Mouse (Mus musculus) midbrain, postnatal 0 days (tissue): ENCODE data around the gene Fcgrt. TPM values are rescaled to one million over a fixed set of nuclear protein-coding genes. Genes with fewer than 3 reads are reported as not detected.

Experiments
- ATAC-seq: fragments of 200-750 bp; cut with Nextera tagmentation; 2 replicates; pipeline ENCODE4 v1.8.0; 2017; ENCODE audit warnings: moderate number of reproducible peaks, mild to moderate bottlenecking, moderate TSS enrichment, moderate library complexity; ENCODE audit not compliant: low FRiP score
- DNase-seq: peaks from one replicate; pipeline ENCODE4 v3.0.0-alpha.2; 2015; ENCODE audit warnings: low spot score
- H3K27ac ChIP-seq: fragments of 300-500 bp; sonication (generic); 2 replicates; pipeline ENCODE4 v1.5.1; 2014; ENCODE audit warnings: low read depth, mild to moderate bottlenecking, low read length, mixed read lengths
- H3K27me3 ChIP-seq: fragments of 300-500 bp; sonication (generic); 2 replicates; pipeline ENCODE4 v1.6.1; 2014; ENCODE audit warnings: low read length, control low read depth, mixed read lengths; ENCODE audit not compliant: insufficient read depth
- H3K36me3 ChIP-seq: fragments of 300-500 bp; sonication (generic); 2 replicates; pipeline ENCODE4 v1.6.1; 2014; ENCODE audit warnings: low read length, control low read depth, mixed read lengths; ENCODE audit not compliant: insufficient read depth
- H3K4me1 ChIP-seq: fragments of 300-500 bp; sonication (generic); 2 replicates; pipeline ENCODE4 v1.6.1; 2014; ENCODE audit warnings: mild to moderate bottlenecking, control low read depth, antibody characterized with exemption, low read length, mixed read lengths; ENCODE audit not compliant: insufficient read depth
- H3K4me2 ChIP-seq: fragments of 300-500 bp; sonication (generic); 2 replicates; pipeline ENCODE4 v1.6.1; 2014; ENCODE audit warnings: low read depth, mild to moderate bottlenecking, low read length, mixed read lengths; ENCODE audit not compliant: poor library complexity, severe bottlenecking
- H3K4me3 ChIP-seq: fragments of 300-500 bp; sonication (generic); 2 replicates; pipeline ENCODE4 v1.5.1; 2014; ENCODE audit warnings: low read depth, mild to moderate bottlenecking, low read length, moderate library complexity
- H3K9ac ChIP-seq: fragments of 300-500 bp; sonication (generic); replicated peaks from 2 replicates; pipeline ENCODE4 v1.6.1; 2014; ENCODE audit warnings: mild to moderate bottlenecking, low read length, moderate library complexity, mixed read lengths; ENCODE audit not compliant: poor library complexity, severe bottlenecking
- H3K9me3 ChIP-seq: fragments of 300-500 bp; sonication (generic); 2 replicates; pipeline ENCODE4 v1.6.1; 2016; ENCODE audit warnings: low read length, control low read depth
- CTCF ChIP-seq: IDR thresholded peaks from 2 replicates; pipeline ENCODE4 v1.5.1; 2016; ENCODE audit warnings: antibody characterized with exemption, mild to moderate bottlenecking
- WGBS: fragments of 180-500 bp; shearing (Covaris S2); extraction: QIAGEN DNeasy Blood & Tissue Kit; methylation state at CpG from one replicate; pipeline ENCODE4 v1.1.7; 2014; 5-methylcytosine and 5-hydroxymethylcytosine counted together
- polyA plus RNA-seq: library from polyadenylated mRNA; unstranded; fragments of >200 nt; fragmentation: Nextera tagmentation; extraction: Ambion mirVana; gene quantifications from 2 replicates; pipeline ENCODE4 v1.2.1, GENCODE M21; 2015
- total RNA-seq: library from RNA; depleted of rRNA; stranded (reverse); fragments of >200 nt; gene quantifications from 2 replicates; pipeline ENCODE4 v1.2.3, GENCODE M21; 2014

Fcgrt gene
- total and polyA plus RNA-seq, 2 experiments from 2014 or later, result 30.5 to 36.4 TPM

- Histone ChIP-seq H3K4me2 (no peak overlapping the region), H3K36me3 (peaks cover 41% of the 10 kb centered on the region), H3K4me3 (no peak overlapping the region), H3K27me3 (no peaks in the 10 kb centered on the region), H3K9me3 (no peaks in the 10 kb centered on the region), H3K9ac (no peak overlapping the region), H3K27ac (peak overlapping the region; percentile 73; the same call in 1 of the 2 replicates), H3K4me1 (peaks cover 9% of the 10 kb centered on the region)
- 24% methylated on average over 7 of the region's 7 CpGs for WGBS
- ATAC-seq (no peak), DNase-seq (peak; percentile 53)
- TF ChIP-seq CTCF, result peak; percentile 60; the same call in 1 of the 2 replicates
These were observed 21.5 kb upstream of the Fcgrt start for GRCm38 (mm10) chr7:45125144-45125600.

- H3K27ac ChIP-seq, result peak within 1 kb of the TSS; percentile 92
- H3K4me2 ChIP-seq, result peak within 1 kb of the TSS; percentile 88
- peak within 1 kb of the TSS; percentile 84 for H3K4me3 ChIP-seq
- peak within 1 kb of the TSS; percentile 99 for H3K9ac ChIP-seq
- H3K4me1 ChIP-seq, result peaks cover 6% of the 10 kb centered on the region
- ATAC-seq, result peak; percentile 88
- peak; percentile 99 for DNase-seq
- TF ChIP-seq CTCF, result no peak; the same call in 1 of the 2 replicates
- H3K36me3 ChIP-seq, result peaks cover 47% of the 10 kb centered on the region
- H3K27me3 ChIP-seq, result no peaks in the 10 kb centered on the region
- WGBS, result 1% methylated on average over 59 of the region's 59 CpGs
- no peaks in the 10 kb centered on the region for H3K9me3 ChIP-seq
These were observed 20.8 kb upstream of the Fcgrt start, which contains the start of gene Rps11 for GRCm38 (mm10) chr7:45124224-45125143. Gene Rps11 (minus strand): TSS chr7:45124439.

GRCm38 (mm10) chr7:45123186-45123570 lies 19.5 kb upstream of the Fcgrt start:
- WGBS, result 26% methylated on average over 12 of the region's 12 CpGs
- peak; percentile 44 for DNase-seq

GRCm38 (mm10) chr7:45122561-45123185 lies 19.0 kb upstream of the Fcgrt start:
- DNase-seq (no peak), ATAC-seq (no peak)
- Histone ChIP-seq H3K27ac (no peak overlapping the region), H3K9ac (peak overlapping the region; percentile 99), H3K27me3 (no peaks in the 10 kb centered on the region), H3K9me3 (no peaks in the 10 kb centered on the region), H3K4me2 (peak overlapping the region; percentile 88), H3K4me1 (peaks cover 6% of the 10 kb centered on the region), H3K4me3 (peak overlapping the region; percentile 84; the same call in 1 of the 2 replicates), H3K36me3 (peaks cover 50% of the 10 kb centered on the region)
- no peak for TF ChIP-seq CTCF
- 86% methylated on average over 15 of the region's 15 CpGs for WGBS

More at GRCm38 (mm10) chr7:45123186-45123570, 19.5 kb upstream of the Fcgrt start:
- Histone ChIP-seq H3K9ac (peak overlapping the region; percentile 99), H3K36me3 (peaks cover 50% of the 10 kb centered on the region), H3K27ac (peak overlapping the region; percentile 92; the same call in 1 of the 2 replicates), H3K4me1 (peaks cover 6% of the 10 kb centered on the region), H3K4me2 (peak overlapping the region; percentile 88), H3K27me3 (no peaks in the 10 kb centered on the region), H3K4me3 (peak overlapping the region; percentile 84), H3K9me3 (no peaks in the 10 kb centered on the region)
- no peak for ATAC-seq
- no peak for TF ChIP-seq CTCF

GRCm38 (mm10) chr7:45121966-45122365 lies 18.3 kb upstream of the Fcgrt start:
- ATAC-seq (no peak), DNase-seq (no peak)
- TF ChIP-seq CTCF, result no peak
- Histone ChIP-seq H3K4me3 (no peak overlapping the region), H3K9ac (0 out of 2 replicates have a peak overlapping the region, but pooled peaks have one; percentile 19), H3K36me3 (peaks cover 50% of the 10 kb centered on the region), H3K27ac (no peak overlapping the region), H3K4me1 (peaks cover 3% of the 10 kb centered on the region), H3K27me3 (no peaks in the 10 kb centered on the region), H3K9me3 (no peaks in the 10 kb centered on the region), H3K4me2 (no peak overlapping the region)
